Mouse (Mus musculus): ENCODE results near the gene Stag3. TPM values are rescaled to one million over a fixed set of nuclear protein-coding genes. Genes with fewer than 3 reads are reported as not detected.

The Stag3 gene
- polyA plus RNA-seq, 1 experiment from 2014 or later, result 4.9 TPM

DNA sequence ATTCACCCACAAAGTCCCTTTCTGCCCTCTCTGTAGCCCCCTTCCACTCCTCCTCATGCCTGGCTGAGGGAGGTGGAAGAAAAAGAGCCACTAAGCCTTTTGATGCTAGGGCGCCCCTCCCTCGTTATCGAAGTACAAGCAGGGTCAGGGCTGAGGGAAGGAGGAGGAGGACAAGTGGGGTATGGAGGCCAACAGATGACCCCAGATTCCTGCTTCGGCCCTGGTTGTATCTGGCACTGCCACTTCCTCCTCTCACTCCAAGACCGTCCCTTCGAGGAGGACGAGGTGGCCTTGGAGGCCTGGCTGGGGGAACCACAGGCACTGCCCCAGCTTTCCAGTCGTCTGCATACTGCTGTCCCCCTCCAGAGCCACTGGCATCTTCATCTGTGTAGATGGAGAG is 5.9 kb upstream of the Stag3 start:
- 83% methylated on average over 8 of the region's 8 CpGs for WGBS
- no peak overlapping the region for H3K4me2 ChIP-seq (replicated peaks; ENCODE audit: low read depth, low read length)
- no peak for ATAC-seq (ENCODE audit: insufficient number of reproducible peaks, insufficient read depth, low FRiP score, low read depth)

DNA sequence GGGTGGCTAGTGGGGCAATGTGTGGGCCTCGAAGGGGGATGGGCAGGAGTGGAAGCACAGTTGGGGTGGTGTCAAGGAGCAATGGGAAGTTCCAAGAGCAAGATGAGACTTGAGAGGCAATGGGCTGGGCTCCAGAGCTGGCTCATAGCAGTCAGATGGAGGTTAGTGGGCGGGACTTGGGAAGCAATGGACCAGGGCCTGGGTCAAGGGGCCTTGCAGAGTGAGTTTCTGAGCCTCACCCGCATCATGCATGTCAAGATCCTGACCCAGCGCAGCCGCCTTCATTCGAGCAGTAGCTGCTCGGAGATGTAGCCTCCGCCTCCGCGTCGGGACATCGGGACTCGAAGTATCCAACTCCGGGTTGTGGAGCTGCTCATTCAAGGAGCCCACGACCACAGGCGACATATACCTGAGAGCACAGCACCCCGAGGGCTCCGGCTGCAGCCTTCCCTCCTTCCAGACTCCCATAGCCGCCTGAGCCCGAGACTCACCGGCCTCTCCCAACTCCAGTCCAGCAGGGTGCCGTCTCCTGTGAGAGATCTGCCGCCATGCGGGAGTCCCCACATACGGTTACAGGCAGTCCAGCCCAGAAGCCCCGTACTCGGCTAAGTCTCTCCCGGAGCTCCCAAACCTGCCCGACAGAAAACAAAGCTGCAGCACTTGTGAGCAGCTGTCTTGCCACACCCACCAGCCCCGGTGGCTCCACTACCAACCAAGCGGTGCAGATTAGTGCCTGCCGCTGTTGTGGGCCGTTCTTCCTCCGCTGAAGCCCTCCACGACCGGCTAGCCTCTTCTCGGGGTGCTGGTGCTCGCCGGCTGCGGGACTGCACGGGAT is 4.6 kb upstream of the Stag3 start:
- ATAC-seq (ENCODE audit: insufficient number of reproducible peaks, insufficient read depth, low FRiP score, low read depth), result no peak
- WGBS, result 26% methylated on average over 41 of the region's 41 CpGs
- peaks cover 2% of the 10 kb centered on the region; the same call in 1 of the 2 replicates for H3K9me3 ChIP-seq (ENCODE audit: control insufficient read depth, low read depth, low read length)
- peaks cover 22% of the 10 kb centered on the region for H3K4me1 ChIP-seq (ENCODE audit: control insufficient read depth, insufficient read depth, low read length)
- no peaks in the 10 kb centered on the region for H3K27me3 ChIP-seq (ENCODE audit: control insufficient read depth, insufficient read depth, low read length)
- H3K36me3 ChIP-seq (ENCODE audit: control insufficient read depth, insufficient read depth, low read length), result 0 out of 2 replicates have a peak, but pooled peaks cover 3% of the 10 kb centered on the region
- H3K4me2 ChIP-seq (replicated peaks; ENCODE audit: low read depth, low read length), result peak overlapping the region; percentile 25; the same call in 1 of the 2 replicates
- no peak overlapping the region; the same call in 1 of the 2 replicates for H3K9ac ChIP-seq (replicated peaks; ENCODE audit: low read depth, low read length)
- no peak overlapping the region for H3K27ac ChIP-seq (ENCODE audit: low read length)
- no peak overlapping the region for H3K4me3 ChIP-seq (ENCODE audit: low read depth, low read length)

More for the DNA sequence above, 5.9 kb upstream of the Stag3 start:
- H3K9me3 ChIP-seq (ENCODE audit: control insufficient read depth, low read depth, low read length), result no peaks in the 10 kb centered on the region
- no peak overlapping the region for H3K27ac ChIP-seq (ENCODE audit: low read length)
- H3K9ac ChIP-seq (replicated peaks; ENCODE audit: low read depth, low read length), result no peak overlapping the region
- H3K36me3 ChIP-seq (ENCODE audit: control insufficient read depth, insufficient read depth, low read length), result 0 out of 2 replicates have a peak, but pooled peaks cover 3% of the 10 kb centered on the region
- peaks cover 22% of the 10 kb centered on the region for H3K4me1 ChIP-seq (ENCODE audit: control insufficient read depth, insufficient read depth, low read length)
- no peaks in the 10 kb centered on the region for H3K27me3 ChIP-seq (ENCODE audit: control insufficient read depth, insufficient read depth, low read length)
- H3K4me3 ChIP-seq (ENCODE audit: low read depth, low read length), result no peak overlapping the region

DNA sequence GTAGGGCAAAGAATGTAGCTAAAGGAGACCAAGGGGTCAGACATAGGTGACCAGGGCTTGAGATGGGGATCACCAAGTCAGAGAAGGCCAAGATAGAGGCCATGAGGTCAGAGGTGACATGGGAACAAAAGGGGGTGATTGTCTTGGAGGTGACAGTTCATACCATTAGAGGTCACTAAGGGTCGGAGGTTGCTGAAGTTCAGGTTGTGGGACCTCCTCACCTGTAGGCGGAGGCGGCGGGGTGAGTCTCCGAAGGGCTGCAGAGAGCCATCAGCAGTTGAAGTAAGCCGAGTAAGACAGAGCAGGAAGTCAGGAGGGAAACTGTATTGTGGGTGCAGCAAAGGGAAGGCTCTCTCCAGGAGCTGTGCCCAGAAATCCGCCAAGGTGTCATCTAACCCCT is 2.0 kb upstream of the Stag3 start:
- no peak overlapping the region for H3K27ac ChIP-seq (ENCODE audit: low read length)
- WGBS, result 88% methylated on average over 7 of the region's 7 CpGs
- H3K36me3 ChIP-seq (ENCODE audit: control insufficient read depth, insufficient read depth, low read length), result 0 out of 2 replicates have a peak, but pooled peaks cover 3% of the 10 kb centered on the region
- H3K27me3 ChIP-seq (ENCODE audit: control insufficient read depth, insufficient read depth, low read length), result no peaks in the 10 kb centered on the region
- H3K4me3 ChIP-seq (ENCODE audit: low read depth, low read length), result no peak overlapping the region
- peaks cover 18% of the 10 kb centered on the region for H3K4me1 ChIP-seq (ENCODE audit: control insufficient read depth, insufficient read depth, low read length)
- no peak overlapping the region for H3K4me2 ChIP-seq (replicated peaks; ENCODE audit: low read depth, low read length)
- no peak for ATAC-seq (ENCODE audit: insufficient number of reproducible peaks, insufficient read depth, low FRiP score, low read depth)
- H3K9ac ChIP-seq (replicated peaks; ENCODE audit: low read depth, low read length), result no peak overlapping the region
- peaks cover 5% of the 10 kb centered on the region; the same call in 1 of the 2 replicates for H3K9me3 ChIP-seq (ENCODE audit: control insufficient read depth, low read depth, low read length)

GRCm38 (mm10) chr5:138280425-138280768 is 357 bp downstream of the Stag3 start:
- Histone ChIP-seq H3K4me1 (ENCODE audit: control insufficient read depth, insufficient read depth, low read length) (peaks cover 13% of the 10 kb centered on the region), H3K4me2 (replicated peaks; ENCODE audit: low read depth, low read length) (peak overlapping the region; percentile 45), H3K27ac (ENCODE audit: low read length) (no peak overlapping the region), H3K4me3 (ENCODE audit: low read depth, low read length) (peak overlapping the region; percentile 67), H3K9me3 (ENCODE audit: control insufficient read depth, low read depth, low read length) (peaks cover 5% of the 10 kb centered on the region; the same call in 1 of the 2 replicates), H3K36me3 (ENCODE audit: control insufficient read depth, insufficient read depth, low read length) (no peaks in the 10 kb centered on the region), H3K9ac (replicated peaks; ENCODE audit: low read depth, low read length) (no peak overlapping the region), H3K27me3 (ENCODE audit: control insufficient read depth, insufficient read depth, low read length) (no peaks in the 10 kb centered on the region)
- 27% methylated on average over 26 of the region's 26 CpGs for WGBS
- ATAC-seq (ENCODE audit: insufficient number of reproducible peaks, insufficient read depth, low FRiP score, low read depth), result no peak

GRCm38 (mm10) chr5:138280829-138281228 is 789 bp downstream of the Stag3 start:
- Histone ChIP-seq H3K4me2 (replicated peaks; ENCODE audit: low read depth, low read length) (0 out of 2 replicates have a peak overlapping the region, but pooled peaks have one; percentile 45), H3K27me3 (ENCODE audit: control insufficient read depth, insufficient read depth, low read length) (no peaks in the 10 kb centered on the region), H3K27ac (ENCODE audit: low read length) (no peak overlapping the region), H3K9ac (replicated peaks; ENCODE audit: low read depth, low read length) (no peak overlapping the region), H3K4me3 (ENCODE audit: low read depth, low read length) (no peak overlapping the region), H3K36me3 (ENCODE audit: control insufficient read depth, insufficient read depth, low read length) (no peaks in the 10 kb centered on the region), H3K4me1 (ENCODE audit: control insufficient read depth, insufficient read depth, low read length) (peaks cover 10% of the 10 kb centered on the region), H3K9me3 (ENCODE audit: control insufficient read depth, low read depth, low read length) (peaks cover 5% of the 10 kb centered on the region; the same call in 1 of the 2 replicates)
- 90% methylated on average over 15 of the region's 15 CpGs for WGBS
- ATAC-seq (ENCODE audit: insufficient number of reproducible peaks, insufficient read depth, low FRiP score, low read depth), result no peak

DNA sequence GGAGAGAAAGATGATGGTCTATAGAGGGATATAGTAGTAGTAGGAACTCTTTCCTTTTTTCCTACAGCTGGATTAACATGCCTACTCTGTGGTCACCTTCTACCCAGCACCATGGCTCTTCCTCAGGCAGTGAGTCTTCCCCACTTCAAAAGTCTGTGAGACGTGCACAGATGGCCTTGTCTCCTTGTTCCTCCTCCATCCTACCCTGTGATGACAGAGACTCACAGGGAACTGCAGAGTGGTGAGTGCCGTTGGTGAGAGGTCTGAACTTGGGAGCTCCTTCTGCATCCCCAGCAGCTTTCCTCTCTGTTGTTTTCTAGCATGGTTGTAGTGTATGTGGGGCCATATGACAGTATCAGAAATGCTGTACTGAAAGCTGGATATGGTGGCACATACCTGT is 1.8 kb downstream of the Stag3 start:
- no peak overlapping the region for H3K27ac ChIP-seq (ENCODE audit: low read length)
- no peaks in the 10 kb centered on the region for H3K36me3 ChIP-seq (ENCODE audit: control insufficient read depth, insufficient read depth, low read length)
- H3K9ac ChIP-seq (replicated peaks; ENCODE audit: low read depth, low read length), result no peak overlapping the region
- H3K4me2 ChIP-seq (replicated peaks; ENCODE audit: low read depth, low read length), result no peak overlapping the region
- H3K4me1 ChIP-seq (ENCODE audit: control insufficient read depth, insufficient read depth, low read length), result 0 out of 2 replicates have a peak, but pooled peaks cover 9% of the 10 kb centered on the region
- 81% methylated on average over 2 of the region's 2 CpGs for WGBS
- H3K27me3 ChIP-seq (ENCODE audit: control insufficient read depth, insufficient read depth, low read length), result no peaks in the 10 kb centered on the region
- H3K9me3 ChIP-seq (ENCODE audit: control insufficient read depth, low read depth, low read length), result peaks cover 5% of the 10 kb centered on the region; the same call in 1 of the 2 replicates
- no peak overlapping the region for H3K4me3 ChIP-seq (ENCODE audit: low read depth, low read length)
- no peak for ATAC-seq (ENCODE audit: insufficient number of reproducible peaks, insufficient read depth, low FRiP score, low read depth)

GRCm38 (mm10) chr5:138283540-138283939 is 3.5 kb downstream of the Stag3 start:
- Histone ChIP-seq H3K4me3 (ENCODE audit: low read depth, low read length) (no peak overlapping the region), H3K4me2 (replicated peaks; ENCODE audit: low read depth, low read length) (no peak overlapping the region), H3K9me3 (ENCODE audit: control insufficient read depth, low read depth, low read length) (peaks cover 5% of the 10 kb centered on the region; the same call in 1 of the 2 replicates), H3K27me3 (ENCODE audit: control insufficient read depth, insufficient read depth, low read length) (no peaks in the 10 kb centered on the region), H3K9ac (replicated peaks; ENCODE audit: low read depth, low read length) (no peak overlapping the region), H3K4me1 (ENCODE audit: control insufficient read depth, insufficient read depth, low read length) (0 out of 2 replicates have a peak, but pooled peaks cover 6% of the 10 kb centered on the region), H3K27ac (ENCODE audit: low read length) (no peak overlapping the region), H3K36me3 (ENCODE audit: control insufficient read depth, insufficient read depth, low read length) (no peaks in the 10 kb centered on the region)
- no peak for ATAC-seq (ENCODE audit: insufficient number of reproducible peaks, insufficient read depth, low FRiP score, low read depth)
- 49% methylated on average over 1 of the region's 1 CpGs for WGBS

DNA sequence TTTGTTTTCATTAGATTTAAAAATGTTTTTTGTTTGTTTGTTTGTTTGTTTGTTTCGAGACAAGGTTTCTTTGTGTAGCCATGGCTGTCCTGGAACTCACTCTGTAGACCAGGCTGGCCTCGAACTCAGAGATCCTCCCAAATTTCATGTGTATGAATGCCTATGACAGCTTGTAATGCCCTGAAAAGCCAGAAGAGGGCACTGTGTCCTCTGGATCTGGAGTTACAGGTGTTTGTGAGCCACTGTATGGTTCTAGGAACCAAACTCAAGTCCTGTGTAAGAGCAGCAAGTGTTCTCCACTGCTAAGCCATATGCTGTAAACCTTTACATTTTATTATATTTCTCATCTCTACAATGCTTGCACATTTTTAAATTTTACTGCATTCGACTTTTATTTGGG is 7.8 kb downstream of the Stag3 start:
- Histone ChIP-seq H3K4me3 (ENCODE audit: low read depth, low read length) (no peak overlapping the region), H3K4me2 (replicated peaks; ENCODE audit: low read depth, low read length) (no peak overlapping the region), H3K9ac (replicated peaks; ENCODE audit: low read depth, low read length) (no peak overlapping the region), H3K27ac (ENCODE audit: low read length) (no peak overlapping the region), H3K27me3 (ENCODE audit: control insufficient read depth, insufficient read depth, low read length) (no peaks in the 10 kb centered on the region), H3K4me1 (ENCODE audit: control insufficient read depth, insufficient read depth, low read length) (no peaks in the 10 kb centered on the region), H3K9me3 (ENCODE audit: control insufficient read depth, low read depth, low read length) (no peaks in the 10 kb centered on the region), H3K36me3 (ENCODE audit: control insufficient read depth, insufficient read depth, low read length) (no peaks in the 10 kb centered on the region)
- 75% methylated on average over 3 of the region's 3 CpGs for WGBS
- no peak for ATAC-seq (ENCODE audit: insufficient number of reproducible peaks, insufficient read depth, low FRiP score, low read depth)

Data from stomach, embryonic 14.5 days (tissue).